Mouse (Mus musculus) liver, embryonic 16.5 days (tissue): ENCODE data around the gene Bcl2l2. TPM values are rescaled to one million over a fixed set of nuclear protein-coding genes. Genes with fewer than 3 reads are reported as not detected.

ENCODE experiments used
- ATAC-seq: fragments of 200-750 bp; cut with Nextera tagmentation; 2 replicates; pipeline ENCODE4 v1.8.0; 2017; ENCODE audit warnings: low read depth, mild to moderate bottlenecking, moderate number of reproducible peaks, moderate library complexity
- H3K27ac ChIP-seq: fragments of 300-500 bp; sonication (generic); 2 replicates; pipeline ENCODE4 v1.5.1; 2014; ENCODE audit warnings: mild to moderate bottlenecking, low read length
- H3K27me3 ChIP-seq: fragments of 300-500 bp; sonication (generic); 2 replicates; pipeline ENCODE4 v1.6.1; 2014; ENCODE audit warnings: low read depth, low read length, mixed read lengths; ENCODE audit not compliant: control insufficient read depth, insufficient read depth
- H3K36me3 ChIP-seq: fragments of 300-500 bp; sonication (generic); 2 replicates; pipeline ENCODE4 v1.6.1; 2014; ENCODE audit warnings: mild to moderate bottlenecking; ENCODE audit not compliant: control insufficient read depth, insufficient read depth
- H3K4me1 ChIP-seq: fragments of 300-500 bp; sonication (generic); 2 replicates; pipeline ENCODE4 v1.6.1; 2014; ENCODE audit warnings: low read depth, low read length, mixed read lengths; ENCODE audit not compliant: control insufficient read depth
- H3K4me2 ChIP-seq: fragments of 300-500 bp; sonication (generic); 2 replicates; pipeline ENCODE4 v1.6.1; 2014; ENCODE audit warnings: low read depth, low read length, mixed read lengths
- H3K4me3 ChIP-seq: fragments of 300-500 bp; sonication (generic); 2 replicates; pipeline ENCODE4 v1.5.1; 2014; ENCODE audit warnings: low read depth, mild to moderate bottlenecking, low read length
- H3K9ac ChIP-seq: fragments of 300-500 bp; sonication (generic); 2 replicates; pipeline ENCODE4 v1.6.1; 2014; ENCODE audit warnings: low read depth, low read length
- H3K9me3 ChIP-seq: fragments of 300-500 bp; sonication (generic); replicated peaks from 2 replicates; pipeline ENCODE4 v1.6.1; 2016; ENCODE audit warnings: low read length; ENCODE audit not compliant: control insufficient read depth
- WGBS: fragments of 180-500 bp; shearing (Covaris S2); extraction: QIAGEN DNeasy Blood & Tissue Kit; methylation state at CpG from one replicate; pipeline ENCODE4 v1.1.7; 2014; ENCODE audit not compliant: insufficient replicate concordance; 5-methylcytosine and 5-hydroxymethylcytosine counted together
- polyA plus RNA-seq: library from polyadenylated mRNA; unstranded; fragments of >200 nt; fragmentation: Nextera tagmentation; extraction: Ambion mirVana; gene quantifications from 2 replicates; pipeline ENCODE4 v1.2.1, GENCODE M21; 2015

Bcl2l2 gene
- polyA plus RNA-seq, 1 experiment from 2014 or later, result 0.42 TPM

DNA sequence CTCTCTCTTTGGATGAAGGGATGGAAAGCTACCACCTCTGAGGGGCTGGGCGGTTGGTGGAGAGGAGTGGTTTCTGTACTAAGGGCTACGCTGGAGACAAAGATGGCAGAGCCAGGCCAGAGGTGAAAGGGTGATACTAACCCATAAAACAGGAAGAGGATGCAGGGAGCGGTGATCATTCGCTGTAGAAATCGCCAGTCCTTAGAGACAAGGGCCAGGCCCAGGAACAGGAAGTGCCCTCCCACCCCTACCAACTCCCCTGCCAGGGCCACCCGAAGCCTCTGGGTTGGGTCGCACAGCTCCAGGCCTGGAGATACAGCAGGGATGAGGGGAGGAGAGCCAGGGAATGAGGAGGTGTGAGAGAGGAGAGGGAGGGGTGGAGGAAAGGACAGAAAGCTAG is 25.5 kb downstream of the Bcl2l2 start:
- no peak overlapping the region for H3K4me3 ChIP-seq
- no peak for ATAC-seq
- H3K27ac ChIP-seq, result no peak overlapping the region
- no peak overlapping the region for H3K4me2 ChIP-seq
- H3K9ac ChIP-seq, result no peak overlapping the region
- H3K9me3 ChIP-seq, result no peaks in the 10 kb centered on the region
- H3K27me3 ChIP-seq, result peaks cover 36% of the 10 kb centered on the region
- peaks cover 2% of the 10 kb centered on the region; the same call in 1 of the 2 replicates for H3K4me1 ChIP-seq
- 47% methylated on average over 7 of the region's 7 CpGs for WGBS
- H3K36me3 ChIP-seq, result no peaks in the 10 kb centered on the region

DNA sequence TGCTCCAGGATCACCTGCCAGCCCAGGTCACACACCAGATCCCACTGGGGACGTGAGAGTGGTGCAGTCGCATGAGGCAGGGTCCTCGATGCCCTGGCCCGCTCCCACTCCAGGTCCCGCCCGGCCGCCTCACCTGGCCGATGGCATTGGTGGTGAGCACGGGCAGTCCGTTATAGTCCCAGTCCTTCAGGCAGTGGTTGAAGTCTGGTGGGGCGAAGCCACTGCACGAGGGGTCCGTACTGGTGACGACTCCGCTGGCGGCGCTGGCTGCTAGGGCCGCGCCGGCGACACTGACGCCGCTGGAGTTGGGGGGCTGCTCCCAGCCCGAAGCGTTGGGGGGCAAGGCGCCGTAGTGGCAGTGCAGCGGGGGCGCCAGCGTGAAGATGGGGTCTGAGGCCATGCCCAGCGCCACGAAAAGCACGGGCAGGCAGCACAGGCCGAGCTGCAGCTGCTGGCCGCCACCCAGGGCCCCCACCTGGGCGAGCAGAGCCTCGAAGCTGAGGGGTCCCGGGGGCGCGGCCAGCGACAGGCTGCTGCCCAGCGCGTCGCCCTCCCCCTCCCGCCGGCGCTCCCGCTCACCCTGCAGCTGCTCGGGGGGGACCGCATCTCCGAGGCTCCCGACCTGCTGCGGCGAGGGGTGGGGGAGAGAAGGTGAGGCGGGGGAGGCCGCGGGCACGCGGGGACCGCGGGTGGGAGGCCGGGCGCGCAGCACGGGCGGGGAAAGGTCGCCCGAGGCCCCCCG is 29.1 kb downstream of the Bcl2l2 start:
- Histone ChIP-seq H3K4me1 (peaks cover 2% of the 10 kb centered on the region; the same call in 1 of the 2 replicates), H3K4me3 (peak overlapping the region; percentile 58), H3K9me3 (no peaks in the 10 kb centered on the region), H3K9ac (peak overlapping the region; percentile 22; the same call in 1 of the 2 replicates), H3K27me3 (peaks cover 45% of the 10 kb centered on the region), H3K4me2 (peak overlapping the region; percentile 60), H3K27ac (no peak overlapping the region), H3K36me3 (no peaks in the 10 kb centered on the region)
- 3% methylated on average over 63 of the region's 69 CpGs for WGBS
- no peak for ATAC-seq

DNA sequence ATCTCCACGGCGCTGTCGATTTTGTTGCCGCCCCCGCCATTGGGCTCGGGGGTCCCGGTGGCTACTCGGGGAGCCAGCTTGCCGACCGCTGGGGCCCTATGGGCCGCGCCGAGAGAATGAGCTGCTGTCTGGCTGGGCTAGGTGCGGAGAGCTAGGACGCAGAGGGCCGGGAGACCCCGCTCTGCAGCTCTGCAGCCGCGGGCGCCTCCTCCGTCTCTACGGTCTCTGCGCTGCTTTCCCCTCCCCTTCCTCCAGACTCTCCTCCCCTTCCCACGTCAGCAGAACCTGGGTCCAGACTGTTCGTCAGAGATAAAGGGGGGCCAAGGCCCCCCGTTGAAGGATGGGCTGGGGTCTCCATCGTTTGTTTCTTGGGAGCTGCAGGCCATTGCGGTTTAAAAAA is 29.7 kb downstream of the Bcl2l2 start, which contains the start of gene Slc22a17:
Slc22a17 (minus strand) TSS at position 247 of the 400 bp plus-strand sequence.
- H3K4me2 ChIP-seq, result peak within 1 kb of the TSS; percentile 60
- WGBS, result under 1% methylated on average over 28 of the region's 28 CpGs
- H3K27me3 ChIP-seq, result peaks cover 45% of the 10 kb centered on the region
- peak within 1 kb of the TSS; percentile 58 for H3K4me3 ChIP-seq
- 0 out of 2 replicates have a peak, but pooled peaks have one; percentile 30 for ATAC-seq
- no peaks in the 10 kb centered on the region for H3K9me3 ChIP-seq
- H3K36me3 ChIP-seq, result no peaks in the 10 kb centered on the region
- peaks cover 2% of the 10 kb centered on the region; the same call in 1 of the 2 replicates for H3K4me1 ChIP-seq
- peak within 1 kb of the TSS; percentile 22; the same call in 1 of the 2 replicates for H3K9ac ChIP-seq
- no peak within 1 kb of the TSS for H3K27ac ChIP-seq

DNA sequence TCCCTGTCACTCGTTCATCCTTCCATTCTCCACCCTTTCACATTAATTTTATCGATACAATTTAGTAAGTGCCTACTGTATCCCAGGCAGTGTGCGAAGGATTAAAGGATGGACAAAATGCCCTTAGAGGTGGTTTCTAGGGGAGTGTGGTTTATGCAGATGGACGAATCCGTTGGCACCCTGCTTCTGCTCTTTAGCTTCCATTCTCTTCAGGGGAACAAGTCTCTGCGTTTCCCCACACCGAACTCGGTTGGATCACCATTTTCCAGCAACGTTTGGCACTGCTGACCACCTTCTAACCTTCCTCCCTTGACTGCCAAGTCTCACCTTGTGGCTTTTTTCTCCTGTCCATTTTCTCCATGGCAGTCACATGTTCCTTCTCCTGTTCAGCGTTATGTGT is 30.2 kb downstream of the Bcl2l2 start:
- no peak for ATAC-seq
- no peak overlapping the region for H3K27ac ChIP-seq
- H3K4me2 ChIP-seq, result peak overlapping the region; percentile 60
- H3K9me3 ChIP-seq, result no peaks in the 10 kb centered on the region
- no peak overlapping the region for H3K9ac ChIP-seq
- WGBS, result 22% methylated on average over 10 of the region's 10 CpGs
- peaks cover 45% of the 10 kb centered on the region for H3K27me3 ChIP-seq
- H3K36me3 ChIP-seq, result no peaks in the 10 kb centered on the region
- peaks cover 2% of the 10 kb centered on the region; the same call in 1 of the 2 replicates for H3K4me1 ChIP-seq
- H3K4me3 ChIP-seq, result peak overlapping the region; percentile 58

DNA sequence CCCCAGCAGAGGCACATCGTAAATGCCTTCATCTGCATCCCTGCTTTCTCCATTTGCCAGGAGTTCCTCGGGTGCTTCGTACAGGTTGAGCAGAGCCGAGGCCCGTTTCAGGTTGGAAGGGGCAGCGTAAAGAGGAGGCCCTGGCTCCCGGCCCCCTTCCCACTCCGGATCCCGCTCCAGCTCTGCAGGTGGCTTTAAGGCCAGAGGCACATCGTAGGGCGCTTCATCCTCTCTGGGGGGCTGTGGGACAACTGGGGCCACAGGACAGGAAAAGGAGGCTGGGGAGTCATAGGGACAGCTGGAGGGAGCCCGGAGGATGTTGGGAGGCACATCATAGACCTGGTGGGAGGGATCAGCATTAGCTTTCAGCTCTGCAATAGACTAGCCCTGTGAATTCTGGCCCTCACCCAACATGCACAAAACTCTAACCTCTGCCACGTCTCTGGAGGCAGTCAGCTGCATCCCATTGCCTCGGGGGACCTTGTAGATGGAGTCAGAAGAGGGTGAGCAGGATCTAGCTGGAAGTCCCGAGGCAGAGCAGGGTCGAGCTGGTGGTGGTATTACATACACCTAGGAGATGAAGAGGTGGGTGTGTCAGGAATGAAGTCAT is 37.0 kb downstream of the Bcl2l2 start:
- Histone ChIP-seq H3K4me2 (no peak overlapping the region), H3K4me3 (no peak overlapping the region), H3K9me3 (0 out of 2 replicates have a peak, but pooled peaks cover 2% of the 10 kb centered on the region), H3K9ac (no peak overlapping the region), H3K4me1 (peaks cover 5% of the 10 kb centered on the region; the same call in 1 of the 2 replicates), H3K36me3 (no peaks in the 10 kb centered on the region), H3K27me3 (peaks cover 17% of the 10 kb centered on the region), H3K27ac (no peak overlapping the region)
- no peak for ATAC-seq
- 69% methylated on average over 16 of the region's 16 CpGs for WGBS

DNA sequence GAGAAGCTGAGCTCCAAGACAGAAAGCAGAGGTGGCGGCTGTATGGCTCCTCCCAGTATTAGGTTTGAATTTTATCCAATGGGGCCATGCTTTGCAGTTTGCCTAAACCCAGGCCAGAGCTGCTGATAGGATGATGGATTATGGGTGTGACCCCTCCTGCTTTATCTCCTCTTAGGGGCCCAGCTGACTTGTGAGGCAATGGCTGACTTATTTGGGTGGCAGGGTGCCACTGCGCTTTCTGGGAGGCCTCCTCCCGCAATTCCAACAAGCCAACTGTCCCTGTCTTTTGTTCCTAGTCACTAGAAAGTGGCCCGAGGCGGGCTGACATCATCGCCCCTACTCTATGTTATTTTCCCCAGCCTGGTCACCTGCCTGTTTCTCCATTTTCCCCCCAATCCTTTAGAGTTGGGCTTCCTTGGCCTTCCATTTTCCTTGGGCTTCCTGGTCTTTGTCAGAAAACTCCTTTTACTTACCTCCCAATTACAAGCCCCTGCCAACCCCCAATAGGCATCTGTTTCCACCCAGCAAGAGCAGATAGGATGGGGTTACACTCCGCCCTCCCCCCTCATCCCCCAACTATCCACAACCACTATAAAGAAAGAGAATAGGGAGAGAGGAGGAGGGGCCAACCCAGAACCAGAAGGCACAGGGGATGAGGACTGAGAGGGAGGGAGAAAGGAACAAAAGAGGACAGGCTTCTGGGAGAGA is 41.6 kb downstream of the Bcl2l2 start:
- ATAC-seq, result peak; percentile 69
- peaks cover 5% of the 10 kb centered on the region; the same call in 1 of the 2 replicates for H3K4me1 ChIP-seq
- 0 out of 2 replicates have a peak overlapping the region, but pooled peaks have one; percentile 3 for H3K4me3 ChIP-seq
- H3K27ac ChIP-seq, result no peak overlapping the region
- peaks cover 56% of the 10 kb centered on the region for H3K27me3 ChIP-seq
- 51% methylated on average over 7 of the region's 7 CpGs for WGBS
- H3K4me2 ChIP-seq, result peak overlapping the region; percentile 24
- no peak overlapping the region for H3K9ac ChIP-seq
- no peaks in the 10 kb centered on the region for H3K36me3 ChIP-seq
- H3K9me3 ChIP-seq, result 0 out of 2 replicates have a peak, but pooled peaks cover 2% of the 10 kb centered on the region

DNA sequence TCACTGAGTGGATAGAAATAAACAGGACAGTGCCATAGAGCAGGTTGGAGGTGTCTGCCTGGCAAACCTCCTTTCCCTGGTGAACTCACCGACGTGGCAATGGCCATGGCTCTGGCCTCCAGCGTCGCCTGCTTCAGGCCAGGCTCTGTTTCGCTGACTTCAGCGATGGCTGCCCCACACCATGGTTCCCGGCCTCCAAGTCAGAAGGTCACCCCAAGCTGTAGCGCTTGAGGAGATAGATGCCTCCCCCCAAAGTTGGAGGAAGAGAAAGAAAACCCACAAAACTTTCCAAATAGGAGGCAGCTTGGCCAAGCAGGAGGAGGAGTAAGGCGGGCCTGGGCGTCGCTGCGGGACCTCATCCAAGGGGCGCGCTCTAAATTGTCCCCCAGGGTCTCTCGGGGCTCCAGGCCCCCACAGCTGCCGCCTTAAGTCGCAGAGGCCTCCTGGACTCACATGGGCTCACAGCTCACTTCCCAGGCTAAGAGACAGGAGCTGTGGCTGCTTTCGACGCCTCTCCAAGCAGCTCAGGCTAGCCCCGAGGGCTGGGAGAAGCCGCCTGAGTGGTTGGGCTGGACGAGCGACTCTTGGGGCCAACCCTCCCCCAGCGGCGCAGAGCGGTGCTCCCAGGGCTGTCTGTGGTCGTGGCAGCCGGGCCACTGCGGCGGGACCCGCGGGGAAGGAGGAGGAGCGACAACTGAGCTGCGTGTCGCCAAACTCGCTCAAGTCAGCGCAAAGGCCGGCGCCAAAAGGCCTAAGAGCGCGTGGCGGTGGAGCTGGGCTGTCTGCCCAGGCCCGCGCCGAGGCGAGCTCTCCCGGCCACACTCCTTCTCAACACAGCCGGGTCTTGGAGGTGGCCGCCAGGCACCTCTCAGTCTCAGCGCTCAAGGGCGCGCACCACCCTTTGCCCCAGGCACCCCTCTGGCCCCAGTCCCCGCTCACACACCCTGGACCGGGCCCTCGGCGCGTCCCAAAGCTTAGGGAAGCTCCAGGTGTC is 42.5 kb downstream of the Bcl2l2 start, which contains the start of gene Efs:
Efs (minus strand) TSS at position 778 of the 994 bp plus-strand sequence.
- peaks cover 56% of the 10 kb centered on the region for H3K27me3 ChIP-seq

More for the DNA sequence above, 42.5 kb downstream of the Bcl2l2 start, which contains the start of gene Efs:
- H3K36me3 ChIP-seq, result no peaks in the 10 kb centered on the region
- H3K4me3 ChIP-seq, result peak within 1 kb of the TSS; percentile 31
- H3K27ac ChIP-seq, result no peak within 1 kb of the TSS
- ATAC-seq, result no peak
- 0 out of 2 replicates have a peak, but pooled peaks cover 2% of the 10 kb centered on the region for H3K9me3 ChIP-seq
- H3K4me1 ChIP-seq, result peaks cover 5% of the 10 kb centered on the region; the same call in 1 of the 2 replicates
- 6% methylated on average over 57 of the region's 57 CpGs for WGBS
- 0 out of 2 replicates have a peak within 1 kb of the TSS, but pooled peaks have one; percentile 5 for H3K9ac ChIP-seq
- H3K4me2 ChIP-seq, result peak within 1 kb of the TSS; percentile 45
